Mouse (Mus musculus) myocyte (in vitro differentiated cells): Measurements from ENCODE around the gene Ccdc77. TPM values are rescaled to one million over a fixed set of nuclear protein-coding genes. Genes with fewer than 3 reads are reported as not detected.

Experiments used
- H3K27me3 ChIP-seq: one replicate; pipeline ENCODE4 v1.6.1; 2011; ENCODE audit not compliant: control insufficient read depth, insufficient read depth, insufficient read length
- H3K36me3 ChIP-seq: one replicate; pipeline ENCODE4 v1.6.1; 2011; ENCODE audit not compliant: control insufficient read depth, insufficient read depth
- H3K4me2 ChIP-seq: one replicate; pipeline ENCODE4 v1.6.1; 2011; ENCODE audit warnings: low read depth, control low read depth
- H3K4me3 ChIP-seq: one replicate; pipeline ENCODE4 v1.5.1; 2011; ENCODE audit warnings: mild to moderate bottlenecking, control low read depth, moderate library complexity
- H3K79me2 ChIP-seq: one replicate; pipeline ENCODE4 v1.6.1; 2011; ENCODE audit not compliant: control insufficient read depth, insufficient read depth
- H3ac ChIP-seq: one replicate; pipeline ENCODE4 v1.6.1; 2011; ENCODE audit not compliant: control insufficient read depth, insufficient read length
- CEBPB ChIP-seq: IDR thresholded peaks from 2 replicates; pipeline ENCODE4 v1.6.1; 2011; ENCODE audit warnings: mild to moderate bottlenecking, moderate library complexity; ENCODE audit not compliant: poor library complexity, insufficient read depth, severe bottlenecking
- E2F4 ChIP-seq: IDR thresholded peaks from one replicate; pipeline ENCODE4 v1.6.1; 2011; ENCODE audit warnings: mild to moderate bottlenecking, control low read depth, moderate library complexity; ENCODE audit not compliant: insufficient read depth
- MAX ChIP-seq: IDR thresholded peaks from one replicate; pipeline ENCODE4 v1.6.1; 2011; ENCODE audit warnings: low read depth, mild to moderate bottlenecking, control low read depth
- MYOD1 ChIP-seq, 3 experiments: IDR thresholded peaks; one replicate each; pipeline ENCODE4 v1.6.1; 2011; ENCODE audit warnings: control low read depth in 2 of 3, low read depth in 2 of 3, mild to moderate bottlenecking in 2 of 3, moderate library complexity in 1 of 3; ENCODE audit not compliant: insufficient read length in 2 of 3, control insufficient read depth in 1 of 3
- MYOG ChIP-seq, 3 experiments: IDR thresholded peaks; one replicate each; pipeline ENCODE4 v1.6.1; 2011; ENCODE audit warnings: control low read depth in 2 of 3, low read depth in 2 of 3, mild to moderate bottlenecking in 2 of 3; ENCODE audit not compliant: insufficient read length in 2 of 3, control insufficient read depth in 1 of 3, insufficient read depth in 1 of 3
- POLR2A ChIP-seq: IDR thresholded peaks from one replicate; pipeline ENCODE4 v1.6.1; 2011; ENCODE audit warnings: low read depth, mild to moderate bottlenecking, control low read depth, moderate library complexity; ENCODE audit not compliant: insufficient read length
- POLR2AphosphoS2 ChIP-seq: IDR thresholded peaks from one replicate; pipeline ENCODE4 v1.6.1; 2011; ENCODE audit warnings: low read depth, control low read depth; ENCODE audit not compliant: insufficient read length
- REST ChIP-seq: IDR thresholded peaks from one replicate; pipeline ENCODE4 v1.6.1; 2011; ENCODE audit warnings: mild to moderate bottlenecking, control low read depth, moderate library complexity; ENCODE audit not compliant: insufficient read depth, insufficient read length
- SRF ChIP-seq: IDR thresholded peaks from one replicate; pipeline ENCODE4 v1.6.1; 2011; ENCODE audit warnings: low read depth; ENCODE audit not compliant: control insufficient read depth, insufficient read length
- TCF12 ChIP-seq: IDR thresholded peaks from one replicate; pipeline ENCODE4 v1.6.1; 2011; ENCODE audit warnings: mild to moderate bottlenecking, control low read depth; ENCODE audit not compliant: poor library complexity, insufficient read depth, severe bottlenecking
- TCF3 ChIP-seq: IDR thresholded peaks from one replicate; pipeline ENCODE4 v1.6.1; 2011; ENCODE audit warnings: low read depth, control low read depth; ENCODE audit not compliant: insufficient read length
- USF1 ChIP-seq: IDR thresholded peaks from one replicate; pipeline ENCODE4 v1.6.1; 2011; ENCODE audit warnings: low read depth, mild to moderate bottlenecking, control low read depth, moderate library complexity
- polyA plus RNA-seq: library from polyadenylated mRNA; unstranded; fragments of >200 nt; fragmentation: generic; extraction: Trizol; gene quantifications from one replicate; pipeline ENCODE4 v1.2.1, GENCODE M21; 2012; ENCODE audit warnings: missing spikeins

Gene Ccdc77
- polyA plus RNA-seq, 1 experiment: 3.4 TPM

- TF ChIP-seq MYOG (IDR thresholded peaks at IDR 0.05; ENCODE audit: control insufficient read depth in 1 of 3, insufficient read depth in 1 of 3, insufficient read length in 2 of 3, low read depth in 2 of 3) (peak in 1 of 3 experiments; percentile 12), POLR2A (no peak), MYOD1 (IDR thresholded peaks at IDR 0.05; ENCODE audit: control insufficient read depth in 1 of 3, insufficient read length in 2 of 3, low read depth in 2 of 3) (peak in 1 of 3 experiments; percentile 4)
- Histone ChIP-seq H3ac (no peak overlapping the region), H3K4me2 (peak overlapping the region; percentile 61), H3K36me3 (no peaks in the 10 kb centered on the region), H3K79me2 (no peaks in the 10 kb centered on the region), H3K4me3 (no peak overlapping the region), H3K27me3 (no peaks in the 10 kb centered on the region)
Observed at GRCm38 (mm10) chr6:120275301-120275700, 88.9 kb downstream of the Ccdc77 start.

GRCm38 (mm10) chr6:120274887-120275286 is 89.3 kb downstream of the Ccdc77 start:
- no peaks in the 10 kb centered on the region for H3K36me3 ChIP-seq
- H3K79me2 ChIP-seq: no peaks in the 10 kb centered on the region
- no peak overlapping the region for H3ac ChIP-seq
- TF ChIP-seq USF1 (no peak), POLR2A (no peak), MAX (no peak), POLR2AphosphoS2 (no peak), CEBPB (no peak), MYOD1 (IDR thresholded peaks at IDR 0.05; ENCODE audit: control insufficient read depth in 1 of 3, insufficient read length in 2 of 3, low read depth in 2 of 3) (peak; percentile 10 to 74 (median 59)), REST (no peak), SRF (no peak), MYOG (IDR thresholded peaks at IDR 0.05; ENCODE audit: control insufficient read depth in 1 of 3, insufficient read depth in 1 of 3, insufficient read length in 2 of 3, low read depth in 2 of 3) (peak; percentile 9 to 85 (median 42)), TCF12 (peak; percentile 67), E2F4 (no peak), TCF3 (no peak)
- H3K4me3 ChIP-seq: no peak overlapping the region
- H3K27me3 ChIP-seq: no peaks in the 10 kb centered on the region
- peak overlapping the region; percentile 61 for H3K4me2 ChIP-seq

Other genes with a start within 250 kb of the Ccdc77 start
- gene D330020A13Rik, start 70.0 kb downstream of the Ccdc77 start, polyA plus RNA-seq: 0.06 TPM
- gene B4galnt3, start 69.8 kb downstream of the Ccdc77 start, polyA plus RNA-seq: 0.10 TPM
- gene Kdm5a, start 250 bp downstream of the Ccdc77 start, polyA plus RNA-seq: 7.5 TPM
- gene Il17ra, start 98.9 kb upstream of the Ccdc77 start, polyA plus RNA-seq: 12.0 TPM
- 0.01 TPM for gene Tmem121b, start 129.4 kb upstream of the Ccdc77 start, polyA plus RNA-seq
- 13.3 TPM for gene Hdhd5, start 166.9 kb upstream of the Ccdc77 start, polyA plus RNA-seq